Mouse (Mus musculus): ENCODE measurements around the gene Ifitm2. TPM values are rescaled to one million over a fixed set of nuclear protein-coding genes. Genes with fewer than 3 reads are reported as not detected.

Ifitm2 gene
- polyA plus RNA-seq, 1 experiment = 296 TPM

DNA sequence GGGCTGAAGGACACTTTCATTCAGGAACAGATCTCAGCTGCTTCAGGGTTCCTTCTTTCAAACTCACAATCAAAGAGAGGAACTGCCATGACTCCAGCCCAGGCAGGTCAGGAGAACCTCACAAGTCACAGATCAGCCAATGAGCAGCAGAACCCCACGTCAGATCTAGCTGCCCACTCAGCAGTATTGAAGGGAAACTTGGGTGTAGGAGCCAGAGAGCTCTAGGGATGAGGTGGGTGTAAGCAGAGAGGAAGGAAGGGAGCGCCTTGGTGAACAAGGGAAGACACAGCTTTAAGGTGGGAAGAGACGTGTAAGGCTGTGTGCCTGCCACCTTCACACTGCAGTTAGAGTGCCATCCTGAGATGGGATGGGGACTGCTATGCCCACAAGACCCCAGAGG, 43.5 kb downstream of the Ifitm2 start:
- Histone ChIP-seq H3K27ac (ENCODE audit: control insufficient read depth, insufficient read depth, low read length) (no peak overlapping the region), H3K4me1 (replicated peaks; ENCODE audit: control insufficient read depth, insufficient read depth, low read length) (peaks cover 8% of the 10 kb centered on the region), H3K27me3 (ENCODE audit: control insufficient read depth, insufficient read depth, low read length) (no peaks in the 10 kb centered on the region), H3K4me3 (ENCODE audit: control insufficient read depth, insufficient read depth, low read length) (no peak overlapping the region), H3K36me3 (ENCODE audit: control insufficient read depth, insufficient read depth, low read length) (no peaks in the 10 kb centered on the region)
- 69% methylated on average over 3 of the region's 3 CpGs for WGBS
- TF ChIP-seq POLR2A (IDR thresholded peaks at IDR 0.05; ENCODE audit: control insufficient read depth, extremely low read depth, insufficient read depth, low read length, poor library complexity) (no peak), CTCF (IDR thresholded peaks at IDR 0.05; ENCODE audit: borderline replicate concordance, control insufficient read depth, extremely low read depth, insufficient read depth, low read length, poor library complexity) (no peak)
- DNase-seq = no peak

DNA sequence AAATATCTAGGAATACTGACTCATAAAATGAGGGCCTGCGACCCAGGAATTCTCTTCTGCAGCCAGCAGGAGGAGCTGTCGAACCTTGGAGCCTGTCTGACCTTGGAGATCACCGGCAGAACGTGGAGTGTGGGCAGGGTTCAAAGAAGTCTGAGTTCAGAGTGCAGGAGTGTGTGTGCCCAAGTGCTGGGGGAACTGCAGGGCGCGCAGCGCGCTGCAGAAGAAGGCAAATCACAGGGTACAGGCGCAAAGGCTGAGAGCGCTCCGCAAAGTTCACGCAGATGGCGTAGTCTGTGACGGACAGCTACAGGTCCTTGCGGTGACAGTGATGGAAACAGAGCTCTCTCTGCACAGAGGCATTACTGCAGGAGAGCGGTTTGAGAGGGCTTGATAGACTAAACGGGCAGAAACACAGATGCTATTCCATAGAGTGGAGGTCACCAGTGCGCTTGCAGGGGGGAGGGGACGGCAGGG, 47.1 kb downstream of the Ifitm2 start:
- Histone ChIP-seq H3K27ac (ENCODE audit: control insufficient read depth, insufficient read depth, low read length) (no peak overlapping the region), H3K4me1 (replicated peaks; ENCODE audit: control insufficient read depth, insufficient read depth, low read length) (peaks cover 8% of the 10 kb centered on the region), H3K36me3 (ENCODE audit: control insufficient read depth, insufficient read depth, low read length) (no peaks in the 10 kb centered on the region), H3K4me3 (ENCODE audit: control insufficient read depth, insufficient read depth, low read length) (0 out of 2 replicates have a peak overlapping the region, but pooled peaks have one; percentile 10), H3K27me3 (ENCODE audit: control insufficient read depth, insufficient read depth, low read length) (no peaks in the 10 kb centered on the region)
- DNase-seq = peak; percentile 78
- TF ChIP-seq POLR2A (IDR thresholded peaks at IDR 0.05; ENCODE audit: control insufficient read depth, extremely low read depth, insufficient read depth, low read length, poor library complexity) = no peak
- TF ChIP-seq CTCF (IDR thresholded peaks at IDR 0.05; ENCODE audit: borderline replicate concordance, control insufficient read depth, extremely low read depth, insufficient read depth, low read length, poor library complexity) = peak; percentile 79; the same call in 1 of the 2 replicates
- 3% methylated on average over 19 of the region's 19 CpGs for WGBS

DNA sequence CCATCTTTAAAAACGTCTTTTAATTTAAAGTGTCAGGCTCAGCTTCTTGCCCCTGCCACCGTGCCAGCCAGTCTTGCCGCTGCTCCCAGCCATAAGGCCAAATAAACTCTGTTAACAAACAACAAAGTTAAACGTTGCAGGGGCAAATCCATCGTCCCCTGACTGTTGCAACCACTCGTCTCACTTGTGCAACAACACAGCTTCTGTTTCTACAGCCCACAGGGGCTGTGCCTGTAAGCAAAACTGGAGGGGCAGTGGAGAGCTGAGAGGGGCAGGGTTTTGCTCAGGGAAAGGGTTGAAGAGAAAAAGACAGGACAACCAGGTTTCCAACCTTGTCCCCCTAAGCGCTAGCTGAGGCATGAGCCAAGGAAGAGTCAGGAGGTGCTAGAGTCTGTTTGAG, 47.6 kb downstream of the Ifitm2 start:
- Histone ChIP-seq H3K27ac (ENCODE audit: control insufficient read depth, insufficient read depth, low read length) (no peak overlapping the region), H3K4me1 (replicated peaks; ENCODE audit: control insufficient read depth, insufficient read depth, low read length) (peaks cover 8% of the 10 kb centered on the region), H3K27me3 (ENCODE audit: control insufficient read depth, insufficient read depth, low read length) (no peaks in the 10 kb centered on the region), H3K36me3 (ENCODE audit: control insufficient read depth, insufficient read depth, low read length) (no peaks in the 10 kb centered on the region), H3K4me3 (ENCODE audit: control insufficient read depth, insufficient read depth, low read length) (no peak overlapping the region)
- TF ChIP-seq POLR2A (IDR thresholded peaks at IDR 0.05; ENCODE audit: control insufficient read depth, extremely low read depth, insufficient read depth, low read length, poor library complexity) (no peak), CTCF (IDR thresholded peaks at IDR 0.05; ENCODE audit: borderline replicate concordance, control insufficient read depth, extremely low read depth, insufficient read depth, low read length, poor library complexity) (no peak)
- 81% methylated on average over 7 of the region's 7 CpGs for WGBS
- DNase-seq = no peak

DNA sequence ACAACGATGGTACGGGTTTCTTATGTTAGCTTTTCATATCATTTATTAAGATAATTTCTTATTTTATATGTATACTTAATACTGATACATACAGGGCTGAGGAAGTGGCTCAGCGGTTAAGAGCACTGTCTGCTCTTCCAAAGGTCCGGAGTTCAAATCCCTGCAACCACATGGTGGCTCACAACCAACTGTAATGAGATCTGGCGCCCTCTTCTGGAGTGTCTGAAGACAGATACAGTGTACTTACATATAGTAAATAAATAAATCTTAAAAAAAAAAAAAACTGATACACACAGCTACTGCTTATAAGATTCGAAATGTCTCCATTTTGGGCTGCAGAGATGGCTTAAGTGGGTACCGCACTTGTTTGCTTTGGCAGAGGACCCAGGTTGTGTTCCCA, 48.1 kb downstream of the Ifitm2 start:
- Histone ChIP-seq H3K27ac (ENCODE audit: control insufficient read depth, insufficient read depth, low read length) (no peak overlapping the region), H3K4me3 (ENCODE audit: control insufficient read depth, insufficient read depth, low read length) (no peak overlapping the region), H3K4me1 (replicated peaks; ENCODE audit: control insufficient read depth, insufficient read depth, low read length) (peaks cover 8% of the 10 kb centered on the region), H3K36me3 (ENCODE audit: control insufficient read depth, insufficient read depth, low read length) (no peaks in the 10 kb centered on the region), H3K27me3 (ENCODE audit: control insufficient read depth, insufficient read depth, low read length) (no peaks in the 10 kb centered on the region)
- TF ChIP-seq POLR2A (IDR thresholded peaks at IDR 0.05; ENCODE audit: control insufficient read depth, extremely low read depth, insufficient read depth, low read length, poor library complexity) = no peak
- no peak for TF ChIP-seq CTCF (IDR thresholded peaks at IDR 0.05; ENCODE audit: borderline replicate concordance, control insufficient read depth, extremely low read depth, insufficient read depth, low read length, poor library complexity)
- 87% methylated on average over 7 of the region's 7 CpGs for WGBS
- no peak for DNase-seq

DNA sequence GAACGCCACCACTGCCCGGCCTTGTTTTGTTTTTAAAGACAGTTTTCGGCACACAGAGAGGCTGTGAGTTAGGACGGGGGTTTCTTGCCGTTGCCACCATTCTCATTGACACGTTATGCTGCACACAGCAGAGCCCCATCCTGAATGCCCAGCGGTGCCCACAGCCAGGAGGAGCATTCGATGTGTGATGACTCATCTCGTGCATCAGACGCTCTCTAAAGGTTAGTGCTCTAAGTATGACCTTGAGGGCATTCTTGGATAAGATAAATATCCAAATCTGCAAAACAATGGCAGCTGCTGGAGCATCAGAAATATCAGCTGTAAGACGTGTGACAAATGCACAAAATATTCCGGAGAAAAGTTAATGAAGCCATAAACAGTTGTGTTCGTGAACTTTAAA, 48.7 kb downstream of the Ifitm2 start:
- Histone ChIP-seq H3K27ac (ENCODE audit: control insufficient read depth, insufficient read depth, low read length) (no peak overlapping the region), H3K36me3 (ENCODE audit: control insufficient read depth, insufficient read depth, low read length) (no peaks in the 10 kb centered on the region), H3K4me1 (replicated peaks; ENCODE audit: control insufficient read depth, insufficient read depth, low read length) (peaks cover 8% of the 10 kb centered on the region), H3K27me3 (ENCODE audit: control insufficient read depth, insufficient read depth, low read length) (no peaks in the 10 kb centered on the region), H3K4me3 (ENCODE audit: control insufficient read depth, insufficient read depth, low read length) (no peak overlapping the region)
- WGBS = 92% methylated on average over 13 of the region's 13 CpGs
- no peak for DNase-seq
- TF ChIP-seq CTCF (IDR thresholded peaks at IDR 0.05; ENCODE audit: borderline replicate concordance, control insufficient read depth, extremely low read depth, insufficient read depth, low read length, poor library complexity) = no peak
- no peak for TF ChIP-seq POLR2A (IDR thresholded peaks at IDR 0.05; ENCODE audit: control insufficient read depth, extremely low read depth, insufficient read depth, low read length, poor library complexity)

DNA sequence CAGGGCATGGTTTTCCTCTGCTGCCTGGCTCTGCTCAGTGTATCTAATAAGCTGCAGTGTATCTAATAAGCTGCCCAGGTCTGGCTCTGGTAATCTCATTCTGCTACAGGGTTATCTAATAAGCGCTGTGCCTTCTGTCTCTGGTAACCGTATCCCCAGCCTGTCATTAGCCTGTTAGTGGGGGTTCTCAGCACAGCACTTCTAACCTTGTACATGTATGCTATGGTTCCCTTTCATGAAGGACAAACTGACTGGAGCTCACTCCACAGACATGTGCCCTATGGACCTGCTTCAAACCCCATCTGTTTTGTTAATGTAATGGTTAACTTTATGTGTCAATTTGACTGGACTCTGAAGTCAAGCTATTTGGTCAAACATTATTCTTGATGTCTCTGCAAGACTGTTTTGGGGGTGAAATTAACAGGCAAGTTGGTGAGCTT, 50.1 kb downstream of the Ifitm2 start:
- no peak for TF ChIP-seq CTCF (IDR thresholded peaks at IDR 0.05; ENCODE audit: borderline replicate concordance, control insufficient read depth, extremely low read depth, insufficient read depth, low read length, poor library complexity)
- Histone ChIP-seq H3K27me3 (ENCODE audit: control insufficient read depth, insufficient read depth, low read length) (no peaks in the 10 kb centered on the region), H3K4me1 (replicated peaks; ENCODE audit: control insufficient read depth, insufficient read depth, low read length) (peaks cover 8% of the 10 kb centered on the region), H3K4me3 (ENCODE audit: control insufficient read depth, insufficient read depth, low read length) (no peak overlapping the region), H3K27ac (ENCODE audit: control insufficient read depth, insufficient read depth, low read length) (no peak overlapping the region), H3K36me3 (ENCODE audit: control insufficient read depth, insufficient read depth, low read length) (no peaks in the 10 kb centered on the region)
- WGBS = 99% methylated on average over 2 of the region's 2 CpGs
- DNase-seq = no peak

Other genes starting within 250 kb of the Ifitm2 start
- 11.2 and 12.2 TPM in 2 replicates for gene Cyp2e1, start 192.2 kb downstream of the Ifitm2 start, polyA plus RNA-seq (2012; rRNA removed)
- 0.27 TPM in 1 of 2 replicates, not detected in the other for gene Syce1, start 168.1 kb downstream of the Ifitm2 start, polyA plus RNA-seq (2012; rRNA removed)
- 0.04 and 0.22 TPM in 2 replicates for gene Zfp941, start 133.8 kb downstream of the Ifitm2 start, polyA plus RNA-seq (2012; rRNA removed)
- 12.9 and 15.9 TPM in 2 replicates for gene Urah, start 121.0 kb downstream of the Ifitm2 start, polyA plus RNA-seq (2012; rRNA removed)
- gene Scgb1c1, start 110.4 kb downstream of the Ifitm2 start, polyA plus RNA-seq (2012; rRNA removed) = 2.0 and 3.2 TPM in 2 replicates
- 0.20 TPM in 1 of 2 replicates, not detected in the other for gene Odf3, start 108.2 kb downstream of the Ifitm2 start, polyA plus RNA-seq (2012; rRNA removed)
- gene Gm45785, start 99.7 kb downstream of the Ifitm2 start, polyA plus RNA-seq (2012; rRNA removed) = not detected in 2 replicates
- gene Ric8a, start 99.0 kb downstream of the Ifitm2 start, polyA plus RNA-seq (2012; rRNA removed) = 175 and 181 TPM in 2 replicates
- 26.5 and 31.8 TPM in 2 replicates for gene Bet1l, start 98.4 kb downstream of the Ifitm2 start, polyA plus RNA-seq (2012; rRNA removed)
- 99.7 and 100 TPM in 2 replicates for gene Psmd13, start 74.0 kb downstream of the Ifitm2 start, polyA plus RNA-seq (2012; rRNA removed)
- gene Sirt3, start 73.7 kb downstream of the Ifitm2 start, polyA plus RNA-seq (2012; rRNA removed) = 23.1 and 27.6 TPM in 2 replicates
- gene Cox8b, start 55.5 kb downstream of the Ifitm2 start, polyA plus RNA-seq (2012; rRNA removed) = 159 and 231 TPM in 2 replicates
- 0.32 and 0.71 TPM in 2 replicates for gene Nlrp6, start 35.1 kb downstream of the Ifitm2 start, polyA plus RNA-seq (2012; rRNA removed)
- gene Pgghg, start 14.6 kb downstream of the Ifitm2 start, polyA plus RNA-seq (2012; rRNA removed) = 60.1 and 68.6 TPM in 2 replicates
- 0.43 and 0.81 TPM in 2 replicates for gene Ifitm5, start 5.7 kb downstream of the Ifitm2 start, polyA plus RNA-seq (2012; rRNA removed)
- not detected in 2 replicates for gene Gm45717, start 50 bp downstream of the Ifitm2 start, polyA plus RNA-seq (2012; rRNA removed)
- gene Ifitm1, start 11.2 kb upstream of the Ifitm2 start, polyA plus RNA-seq (2012; rRNA removed) = 39.0 and 60.9 TPM in 2 replicates
- 309 and 397 TPM in 2 replicates for gene Ifitm3, start 54.8 kb upstream of the Ifitm2 start, polyA plus RNA-seq (2012; rRNA removed)
- 4.7 and 5.9 TPM in 2 replicates for gene Ifitm6, start 61.9 kb upstream of the Ifitm2 start, polyA plus RNA-seq (2012; rRNA removed)
- gene Gm17387, start 73.1 kb upstream of the Ifitm2 start, polyA plus RNA-seq (2012; rRNA removed) = not detected in 2 replicates
- 1.4 and 1.6 TPM in 2 replicates for gene B4galnt4, start 105.1 kb upstream of the Ifitm2 start, polyA plus RNA-seq (2012; rRNA removed)
- gene Pkp3, start 122.2 kb upstream of the Ifitm2 start, polyA plus RNA-seq (2012; rRNA removed) = 46.8 and 49.9 TPM in 2 replicates
- gene Sigirr, start 144.6 kb upstream of the Ifitm2 start, polyA plus RNA-seq (2012; rRNA removed) = 62.4 and 67.3 TPM in 2 replicates
- gene Ano9, start 161.8 kb upstream of the Ifitm2 start, polyA plus RNA-seq (2012; rRNA removed) = 1.5 and 2.9 TPM in 2 replicates
- gene Ptdss2, start 166.4 kb upstream of the Ifitm2 start, polyA plus RNA-seq (2012; rRNA removed) = 29.9 and 33.8 TPM in 2 replicates
- gene Rnh1, start 216.9 kb upstream of the Ifitm2 start, polyA plus RNA-seq (2012; rRNA removed) = 59.0 and 75.9 TPM in 2 replicates
- 65.6 and 77.9 TPM in 2 replicates for gene Hras, start 238.0 kb upstream of the Ifitm2 start, polyA plus RNA-seq (2012; rRNA removed)
- 7.1 and 7.4 TPM in 2 replicates for gene Lrrc56, start 238.2 kb upstream of the Ifitm2 start, polyA plus RNA-seq (2012; rRNA removed)

All from thymus, adult 2 months (tissue).